Mouse (Mus musculus): ENCODE results near the gene Acot2. TPM values are rescaled to one million over a fixed set of nuclear protein-coding genes. Genes with fewer than 3 reads are reported as not detected.
"Not testable (repeated sequence)": the region's sequence is repeated elsewhere in the genome, so short reads cannot be mapped to it uniquely, and the experiment has no call there.

Gene Acot2
- total RNA-seq, 2 experiments from 2014 or later, result 3.5 to 4.4 TPM

DNA sequence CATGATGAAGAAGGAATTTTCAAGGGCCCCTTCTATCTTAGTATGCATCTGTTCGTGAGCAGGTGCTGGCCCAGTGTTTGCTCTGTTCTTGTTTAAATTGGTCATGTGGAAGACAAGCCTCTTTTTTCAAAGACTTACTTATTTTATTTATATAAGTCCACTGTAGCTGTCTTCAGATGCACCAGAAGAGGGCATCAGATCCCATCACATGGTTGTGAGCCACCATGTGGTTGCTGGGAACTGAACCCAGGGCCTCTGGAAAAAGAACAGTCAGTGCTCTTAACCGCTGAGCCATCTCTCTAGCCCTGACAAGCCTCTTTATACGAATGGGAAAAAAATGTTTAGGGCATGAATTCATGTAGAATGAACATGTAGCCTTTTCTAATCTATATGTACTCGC lies 1.7 kb downstream of the Acot2 start:
- no peak for ATAC-seq (replicated peaks; ENCODE audit: low FRiP score, poor library complexity, severe bottlenecking)

DNA sequence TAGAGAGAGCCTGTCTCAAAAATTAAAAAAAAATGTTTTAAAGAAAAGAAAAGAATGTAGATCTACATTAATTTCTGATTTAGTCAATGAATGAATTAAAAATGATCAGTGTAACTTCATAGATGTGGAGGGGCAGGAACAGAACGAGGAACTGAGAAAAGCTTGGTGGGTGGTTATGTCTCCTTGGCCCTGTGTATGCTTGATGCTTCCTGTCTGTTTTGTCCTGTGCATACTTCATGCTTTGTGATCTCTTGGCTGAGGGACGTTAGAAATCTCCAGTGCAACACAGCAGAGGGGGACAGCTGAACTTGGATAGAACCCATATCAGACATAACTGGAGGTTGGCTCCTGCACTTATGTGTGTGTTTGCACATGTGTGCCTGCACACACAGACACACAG lies 9.6 kb downstream of the Acot2 start:
- no peak for ATAC-seq (replicated peaks; ENCODE audit: low FRiP score, poor library complexity, severe bottlenecking)

DNA sequence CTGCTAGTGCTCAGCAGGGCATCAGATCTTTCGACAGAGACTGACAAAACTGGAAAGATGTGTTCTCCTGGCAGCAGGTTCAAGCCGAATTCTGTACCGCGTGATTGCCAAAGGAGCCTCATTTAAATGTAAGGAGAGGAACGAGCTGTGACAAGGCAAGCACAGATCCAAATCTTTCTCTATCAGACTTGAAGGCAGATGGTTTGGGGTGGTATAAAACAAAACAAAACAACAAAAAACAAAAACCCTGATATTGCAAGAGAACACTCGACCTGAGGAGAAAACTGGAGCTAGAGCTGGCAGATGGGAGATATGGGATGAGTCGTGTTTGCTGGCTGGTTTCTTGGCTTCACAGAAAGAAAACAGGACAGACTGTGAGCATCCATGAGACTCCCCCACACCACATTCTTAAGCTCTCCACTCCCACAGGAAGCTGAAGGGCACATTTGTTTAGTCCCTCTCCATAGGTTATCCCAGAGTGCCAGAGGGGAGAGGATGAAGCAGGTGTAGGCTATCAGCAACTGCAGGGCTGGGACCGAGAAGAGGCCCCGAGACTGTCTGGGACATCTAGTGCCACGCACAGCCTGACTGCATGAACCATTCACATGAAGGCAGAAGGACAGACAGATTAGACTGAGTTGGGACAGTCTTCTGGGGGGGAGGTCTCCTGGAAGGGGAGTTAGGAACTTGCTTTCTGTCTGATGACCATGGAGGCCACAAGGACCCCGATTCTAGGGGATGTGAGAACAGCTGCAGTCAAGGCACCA lies 10.9 kb downstream of the Acot2 start:
- no peak for ATAC-seq (replicated peaks; ENCODE audit: low FRiP score, poor library complexity, severe bottlenecking)

DNA sequence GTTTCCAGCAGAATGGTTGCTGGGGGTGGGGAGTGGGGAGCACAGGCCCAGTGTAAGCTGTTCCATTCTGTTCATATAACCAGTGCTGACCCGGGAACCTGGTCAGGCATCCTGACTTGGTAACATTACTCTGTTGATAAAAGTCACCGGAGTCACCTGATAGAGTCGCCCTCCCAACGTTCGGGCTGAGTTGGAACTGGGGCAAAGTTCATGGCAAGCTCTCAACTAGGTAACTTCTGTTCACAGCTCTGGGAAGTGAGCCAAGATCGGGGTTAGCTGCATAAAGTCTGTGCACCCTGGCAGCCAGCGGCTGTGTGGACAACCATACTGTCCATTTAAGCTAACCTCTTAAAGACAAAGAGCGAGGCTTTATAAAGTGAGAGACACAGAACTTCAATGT lies 11.6 kb downstream of the Acot2 start:
- not testable (repeated sequence) for ATAC-seq (replicated peaks; ENCODE audit: low FRiP score, poor library complexity, severe bottlenecking)

DNA sequence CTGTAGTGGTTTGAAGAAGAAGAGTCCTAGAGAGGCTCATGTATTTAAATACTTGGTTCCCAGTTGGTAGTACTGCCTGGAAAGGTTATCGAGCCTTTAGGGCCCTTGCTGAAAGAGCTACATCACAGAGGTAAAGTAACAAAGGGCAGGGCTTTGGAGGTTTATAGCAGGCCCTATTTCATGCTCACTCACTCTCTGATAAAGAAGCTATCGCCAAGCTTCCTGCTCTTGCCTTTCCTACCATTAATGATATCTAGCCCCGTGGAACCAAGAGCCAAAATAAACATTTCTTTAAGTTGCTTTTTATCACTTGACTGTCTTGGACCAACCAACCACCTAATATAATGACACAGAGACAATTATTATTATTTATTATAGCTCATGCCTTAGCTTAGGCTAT lies 12.8 kb downstream of the Acot2 start:
- no peak for ATAC-seq (replicated peaks; ENCODE audit: low FRiP score, poor library complexity, severe bottlenecking)

DNA sequence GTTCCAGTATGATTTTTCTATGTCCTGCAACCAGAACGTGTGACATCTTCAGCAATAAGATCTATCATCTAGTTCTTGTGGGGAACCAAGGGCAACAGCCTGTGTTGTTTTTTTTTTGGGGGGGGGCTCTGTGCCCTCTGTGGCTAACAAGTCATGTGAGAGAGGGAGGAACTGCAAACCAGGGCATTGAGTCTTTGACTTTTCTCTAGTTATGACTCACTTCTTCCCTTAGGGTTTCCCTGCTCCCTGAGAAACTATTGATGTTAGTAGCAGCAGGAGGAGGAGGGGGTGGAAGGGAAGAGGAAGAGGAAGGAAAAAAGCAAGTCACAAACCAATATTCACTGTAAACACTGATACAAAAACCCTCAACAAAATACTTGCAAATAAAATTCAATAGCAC lies 16.2 kb downstream of the Acot2 start:
- no peak for ATAC-seq (replicated peaks; ENCODE audit: low FRiP score, poor library complexity, severe bottlenecking)

- no peak for ATAC-seq (replicated peaks; ENCODE audit: low FRiP score, poor library complexity, severe bottlenecking)
Observed at GRCm38 (mm10) chr12:84008251-84008650, 20.6 kb downstream of the Acot2 start.

GRCm38 (mm10) chr12:84008729-84009128 lies 21.1 kb downstream of the Acot2 start:
- ATAC-seq (replicated peaks; ENCODE audit: low FRiP score, poor library complexity, severe bottlenecking), result no peak

- ATAC-seq (replicated peaks; ENCODE audit: low FRiP score, poor library complexity, severe bottlenecking), result not testable (repeated sequence)
Observed at GRCm38 (mm10) chr12:84009171-84009965, 21.7 kb downstream of the Acot2 start, which contains the start of gene Acot1. Acot1 (plus strand) TSS chr12:84009490.

DNA sequence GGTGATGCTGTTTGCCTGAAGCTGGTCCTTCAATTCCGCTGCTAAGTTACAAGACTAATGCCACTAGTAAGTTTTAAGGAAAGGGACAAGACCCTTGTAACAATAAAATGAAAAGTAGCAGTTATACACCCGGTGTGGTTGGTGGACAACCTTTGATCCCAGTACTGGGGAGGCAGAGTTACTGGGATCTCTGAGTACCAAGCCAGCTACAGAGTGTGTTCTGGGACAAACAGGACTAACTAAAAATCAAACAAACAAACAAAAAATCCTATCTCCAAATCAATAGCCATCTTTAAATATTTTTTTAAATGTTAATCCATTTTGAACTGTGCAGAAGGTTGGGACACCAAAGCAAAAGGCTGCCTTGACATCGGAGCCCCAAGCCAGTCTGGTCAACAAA lies 22.5 kb downstream of the Acot2 start:
- no peak for ATAC-seq (replicated peaks; ENCODE audit: low FRiP score, poor library complexity, severe bottlenecking)

DNA sequence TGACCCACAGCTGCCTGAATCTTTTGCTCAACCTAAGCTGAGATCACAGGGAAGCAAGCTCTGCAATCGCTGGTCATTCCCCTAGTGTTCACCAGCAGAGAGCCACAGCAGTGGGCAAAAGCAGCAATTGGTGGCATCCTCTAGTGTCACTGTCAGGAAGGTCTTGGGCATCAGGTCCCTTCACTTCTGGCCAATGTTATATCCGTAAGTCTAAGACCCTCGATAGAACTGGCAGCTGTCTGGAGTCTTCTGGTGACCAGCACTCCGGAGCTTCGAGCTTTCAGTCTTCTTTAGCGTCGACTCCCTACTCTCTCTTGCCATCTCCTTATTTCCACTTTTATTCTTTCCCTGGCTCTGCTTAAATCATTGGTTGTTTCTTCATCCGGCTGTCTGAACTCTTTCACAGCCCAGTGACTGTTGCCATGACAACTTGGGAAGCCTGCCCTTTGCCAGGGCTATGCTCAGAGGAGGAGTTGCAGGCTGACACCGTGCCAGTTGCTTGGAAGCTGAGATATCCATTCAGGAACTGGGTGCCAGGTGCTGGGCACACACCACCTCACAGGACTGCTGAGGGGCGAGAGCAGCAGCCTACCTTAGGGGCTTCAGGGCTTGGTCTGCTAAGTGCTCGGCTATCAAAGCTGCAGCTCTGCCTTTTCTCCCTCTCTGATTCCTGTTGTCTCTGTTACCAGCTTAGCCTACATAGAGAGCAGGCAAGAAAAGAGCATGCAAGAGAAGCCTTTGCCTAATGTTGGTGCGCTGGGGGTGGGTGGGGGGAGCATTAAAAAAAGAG lies 23.8 kb downstream of the Acot2 start:
- ATAC-seq (replicated peaks; ENCODE audit: low FRiP score, poor library complexity, severe bottlenecking), result no peak

GRCm38 (mm10) chr12:84013130-84013529 lies 25.5 kb downstream of the Acot2 start:
- ATAC-seq (replicated peaks; ENCODE audit: low FRiP score, poor library complexity, severe bottlenecking), result no peak

GRCm38 (mm10) chr12:84013701-84014100 lies 26.0 kb downstream of the Acot2 start:
- no peak for ATAC-seq (replicated peaks; ENCODE audit: low FRiP score, poor library complexity, severe bottlenecking)

DNA sequence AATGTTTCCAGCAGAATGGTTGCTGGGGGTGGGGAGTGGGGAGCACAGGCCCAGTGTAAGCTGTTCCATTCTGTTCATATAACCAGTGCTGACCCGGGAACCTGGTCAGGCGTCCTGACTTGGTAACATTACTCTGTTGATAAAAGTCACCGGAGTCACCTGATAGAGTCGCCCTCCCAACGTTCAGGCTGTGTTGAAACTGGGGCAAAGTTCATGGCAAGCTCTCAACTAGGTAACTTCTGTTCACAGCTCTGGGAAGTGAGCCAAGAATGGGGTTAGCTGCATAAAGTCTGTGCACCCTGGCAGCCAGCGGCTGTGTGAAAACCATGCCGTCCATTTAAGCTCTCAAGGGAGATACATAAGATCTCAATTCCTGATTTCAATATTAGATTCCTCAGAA lies 32.9 kb downstream of the Acot2 start:
- not testable (repeated sequence) for ATAC-seq (replicated peaks; ENCODE audit: low FRiP score, poor library complexity, severe bottlenecking)

DNA sequence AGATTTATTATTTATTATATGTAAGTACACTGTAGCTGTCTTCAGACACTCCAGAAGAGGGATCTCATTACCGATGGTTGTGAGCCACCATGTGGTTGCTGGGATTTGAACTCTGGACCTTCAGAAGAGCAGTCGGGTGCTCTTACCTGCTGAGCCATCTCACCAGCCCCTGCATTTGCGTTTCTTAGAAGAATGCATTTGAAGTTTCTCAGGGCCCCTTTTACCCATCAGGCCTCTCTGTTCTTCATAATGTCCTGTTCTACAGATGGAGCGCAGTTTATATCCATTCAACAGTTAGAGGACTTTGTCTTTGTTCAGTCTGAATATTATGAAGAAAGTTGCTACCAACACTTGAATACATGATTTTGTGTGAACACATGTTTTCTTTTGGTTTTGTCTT lies 34.6 kb downstream of the Acot2 start:
- ATAC-seq (replicated peaks; ENCODE audit: low FRiP score, poor library complexity, severe bottlenecking), result not testable (repeated sequence)

GRCm38 (mm10) chr12:84023052-84023745 lies 35.5 kb downstream of the Acot2 start:
- no peak for ATAC-seq (replicated peaks; ENCODE audit: low FRiP score, poor library complexity, severe bottlenecking)

GRCm38 (mm10) chr12:84025888-84026287 lies 38.2 kb downstream of the Acot2 start:
- ATAC-seq (replicated peaks; ENCODE audit: low FRiP score, poor library complexity, severe bottlenecking), result no peak

DNA sequence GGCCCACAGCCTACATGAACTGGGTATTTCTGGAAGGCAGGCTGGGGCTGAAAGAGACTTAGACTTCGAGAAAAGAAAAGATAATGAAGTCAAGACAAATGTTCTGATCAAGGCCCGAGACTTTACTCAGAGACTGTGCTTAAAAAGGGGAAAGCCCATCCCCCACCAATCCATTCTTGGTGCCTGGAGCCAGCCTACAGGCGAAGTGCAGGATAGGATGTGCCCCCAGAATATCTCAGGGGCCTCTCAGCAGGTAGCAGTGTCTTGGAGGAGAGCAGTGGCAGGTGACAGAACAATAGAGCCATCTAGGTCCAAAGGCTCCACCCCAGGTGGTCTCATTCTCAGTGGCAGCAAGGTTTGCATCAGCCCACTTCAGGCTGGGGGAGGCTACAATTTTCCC lies 40.7 kb downstream of the Acot2 start:
- ATAC-seq (replicated peaks; ENCODE audit: low FRiP score, poor library complexity, severe bottlenecking), result not testable (repeated sequence)

GRCm38 (mm10) chr12:84029043-84029442 lies 41.4 kb downstream of the Acot2 start:
- ATAC-seq (replicated peaks; ENCODE audit: low FRiP score, poor library complexity, severe bottlenecking), result not testable (repeated sequence)

Data from erythroblast, adult 5-6 weeks (primary cell).